ENCODE assay signal across 14 mouse cellular contexts in the genomic region with DNA sequence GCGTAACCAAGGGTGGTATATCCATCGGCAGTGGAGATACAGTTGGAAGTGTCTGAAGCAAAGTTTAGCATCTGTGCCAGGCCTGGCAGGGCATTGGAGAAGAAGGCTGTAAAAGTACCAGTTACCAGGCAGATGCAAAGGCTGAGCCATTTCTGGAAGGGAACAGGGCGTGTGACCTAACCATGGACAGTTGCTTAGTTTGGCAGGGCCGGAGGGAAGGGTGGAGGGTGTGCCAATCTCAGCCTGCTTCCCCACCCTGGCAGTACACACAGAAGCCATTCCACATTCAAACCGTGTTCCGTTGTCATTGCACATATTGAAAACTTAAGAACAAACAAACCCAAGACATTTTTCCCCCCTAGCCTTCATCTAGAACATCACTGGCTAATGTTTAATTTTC.
DNase-seq lines count a peak whose midpoint lies in the region; ATAC-seq and TF ChIP-seq lines count a peak whose summit lies in the region.
"Had no signal": no experiment of that assay in that cellular context is flagged by ENCODE, and none has a peak within 500 bp of the region (broad histone marks: within the 10 kb centered on the region; RNA-seq: fewer than 3 reads in every experiment).

No protein-coding gene starts in this region.

- no peaks in the 10 kb centered on the region for H3K36me3 ChIP-seq in kidney, embryonic 14.5 days (ENCODE audit: control insufficient read depth, insufficient read depth, low read length)
- H3K36me3 ChIP-seq in heart, embryonic 15.5 days, result no peaks in the 10 kb centered on the region
- no peaks in the 10 kb centered on the region for H3K36me3 ChIP-seq in hindbrain, embryonic 14.5 days (replicated peaks; ENCODE audit: control insufficient read depth, insufficient read depth)
- H3K36me3 ChIP-seq: limb, embryonic 13.5 days; midbrain, embryonic 12.5 days; neural tube, embryonic 13.5 days had no signal

- DNase-seq in kidney, adult 18-20 months, result no peak
- peak; percentile 40 for DNase-seq in lung, postnatal 14 days
- DNase-seq in testis, postnatal 10 days (ENCODE audit: low spot score), result no peak
- DNase-seq in thymus, adult 18-20 months, result no peak
- no peak for DNase-seq in hindbrain, embryonic 14.5 days (ENCODE audit: low spot score)
- DNase-seq: right cerebral cortex, postnatal 4 days had no signal

- peaks cover 19% of the 10 kb centered on the region; the same call in 1 of the 2 replicates for H3K4me1 ChIP-seq in kidney, embryonic 14.5 days (ENCODE audit: control insufficient read depth, insufficient read depth, low read length)
- peaks cover 13% of the 10 kb centered on the region for H3K4me1 ChIP-seq in embryonic fibroblast, embryonic 13.5 days (ENCODE audit: control insufficient read depth, insufficient read depth, low read length)
- peaks cover 58% of the 10 kb centered on the region for H3K4me1 ChIP-seq in heart, embryonic 15.5 days (replicated peaks)
- no peaks in the 10 kb centered on the region for H3K4me1 ChIP-seq in hindbrain, embryonic 14.5 days (replicated peaks; ENCODE audit: control insufficient read depth, insufficient read depth, low read length)

- ATAC-seq in kidney, embryonic 14.5 days (ENCODE audit: low FRiP score, low TSS enrichment), result no peak
- ATAC-seq in heart, embryonic 15.5 days (replicated peaks; ENCODE audit: insufficient number of reproducible peaks, insufficient read depth, low FRiP score, low read depth), result no peak
- no peak for ATAC-seq in hindbrain, embryonic 14.5 days (ENCODE audit: low FRiP score)
- ATAC-seq: activated CD4-positive, CD25-positive, alpha-beta regulatory T cell, adult 4 months; inflammation-experienced regulatory T-cells, adult 6 months had no signal

- no peak overlapping the region for H3K4me3 ChIP-seq in kidney, embryonic 14.5 days (ENCODE audit: low read length)
- no peak overlapping the region for H3K4me3 ChIP-seq in embryonic fibroblast, embryonic 13.5 days (ENCODE audit: insufficient read depth, low read length)
- H3K4me3 ChIP-seq in heart, embryonic 15.5 days, result no peak overlapping the region
- no peak overlapping the region for H3K4me3 ChIP-seq in hindbrain, embryonic 14.5 days (replicated peaks; ENCODE audit: low read length)
- H3K4me3 ChIP-seq: limb, embryonic 13.5 days; midbrain, embryonic 12.5 days; neural tube, embryonic 13.5 days had no signal

- H3K9ac ChIP-seq in kidney, embryonic 14.5 days (ENCODE audit: low read depth, low read length), result no peak overlapping the region
- no peak overlapping the region for H3K9ac ChIP-seq in heart, embryonic 15.5 days
- no peak overlapping the region for H3K9ac ChIP-seq in hindbrain, embryonic 14.5 days
- H3K9ac ChIP-seq: limb, embryonic 13.5 days; midbrain, embryonic 12.5 days; neural tube, embryonic 13.5 days had no signal

- H3K4me2 ChIP-seq in kidney, embryonic 14.5 days (replicated peaks; ENCODE audit: low read depth, low read length), result no peak overlapping the region; the same call in 1 of the 2 replicates
- H3K4me2 ChIP-seq in heart, embryonic 15.5 days, result no peak overlapping the region
- no peak overlapping the region for H3K4me2 ChIP-seq in hindbrain, embryonic 14.5 days (replicated peaks)
- H3K4me2 ChIP-seq: midbrain, embryonic 12.5 days had no signal

- no peak for TF ChIP-seq POLR2A in embryonic fibroblast, embryonic 13.5 days (IDR thresholded peaks at IDR 0.05; ENCODE audit: low read depth, low read length)

- no peaks in the 10 kb centered on the region for H3K9me3 ChIP-seq in kidney, embryonic 14.5 days (ENCODE audit: control insufficient read depth, low read length)
- no peaks in the 10 kb centered on the region for H3K9me3 ChIP-seq in heart, embryonic 15.5 days (replicated peaks)
- H3K9me3 ChIP-seq in hindbrain, embryonic 14.5 days (ENCODE audit: control insufficient read depth, low read length), result no peaks in the 10 kb centered on the region
- H3K9me3 ChIP-seq: limb, embryonic 13.5 days; midbrain, embryonic 12.5 days; neural tube, embryonic 13.5 days had no signal

- TF ChIP-seq CTCF in embryonic fibroblast, embryonic 13.5 days (IDR thresholded peaks at IDR 0.05; ENCODE audit: borderline replicate concordance, insufficient read depth, low read length), result no peak

- H3K27me3 ChIP-seq in kidney, embryonic 14.5 days (ENCODE audit: control insufficient read depth, insufficient read depth, low read length), result no peaks in the 10 kb centered on the region
- no peaks in the 10 kb centered on the region for H3K27me3 ChIP-seq in heart, embryonic 15.5 days
- no peaks in the 10 kb centered on the region for H3K27me3 ChIP-seq in hindbrain, embryonic 14.5 days (ENCODE audit: control insufficient read depth, insufficient read depth, low read length)
- H3K27me3 ChIP-seq: limb, embryonic 13.5 days; midbrain, embryonic 12.5 days; neural tube, embryonic 13.5 days had no signal

- peak overlapping the region; percentile 9; the same call in 1 of the 2 replicates for H3K27ac ChIP-seq in kidney, embryonic 14.5 days (ENCODE audit: low read depth, low read length)
- peak overlapping the region; percentile 83 for H3K27ac ChIP-seq in embryonic fibroblast, embryonic 13.5 days (ENCODE audit: insufficient read depth, low read length)
- H3K27ac ChIP-seq in heart, embryonic 15.5 days, result peak overlapping the region; percentile 82
- no peak overlapping the region for H3K27ac ChIP-seq in hindbrain, embryonic 14.5 days
- H3K27ac ChIP-seq: limb, embryonic 13.5 days; midbrain, embryonic 12.5 days; neural tube, embryonic 13.5 days had no signal

- WGBS in kidney, embryonic 14.5 days, result 75% methylated on average over 6 of the region's 6 CpGs
- WGBS in heart, embryonic 15.5 days, result 75% methylated on average over 6 of the region's 6 CpGs
- 91% methylated on average over 6 of the region's 6 CpGs for WGBS in hindbrain, embryonic 14.5 days
